Mouse (Mus musculus) heart, embryonic 14.5 days (tissue): Measurements from ENCODE around the gene Rps11. TPM values are rescaled to one million over a fixed set of nuclear protein-coding genes. Genes with fewer than 3 reads are reported as not detected.
"Not testable (repeated sequence)": the region's sequence is repeated elsewhere in the genome, so short reads cannot be mapped to it uniquely, and the experiment has no call there.

Source experiments
- ATAC-seq: fragments of 200-750 bp; cut with Nextera tagmentation; 2 replicates; pipeline ENCODE4 v1.8.0; 2017; ENCODE audit warnings: low read depth, moderate TSS enrichment; ENCODE audit not compliant: insufficient number of reproducible peaks, insufficient read depth, low FRiP score
- H3K27ac ChIP-seq, 2 experiments: fragments of 200-500 bp in 1 of 2; fragments of 300-500 bp in 1 of 2; sonication (generic) in 1 of 2; replicated peaks in 1 of 2; 2 replicates each; pipeline ENCODE4 v1.5.1; 2012 to 2014; ENCODE audit warnings: low read depth in 2 of 2, low read length in 2 of 2, control low read depth in 1 of 2, mild to moderate bottlenecking in 1 of 2, mixed read lengths in 1 of 2; ENCODE audit not compliant: control insufficient read depth in 1 of 2, insufficient read depth in 1 of 2
- H3K27me3 ChIP-seq: fragments of 300-500 bp; sonication (generic); 2 replicates; pipeline ENCODE4 v1.6.1; 2014; ENCODE audit warnings: mild to moderate bottlenecking, low read length, control low read depth; ENCODE audit not compliant: control insufficient read depth, insufficient read depth
- H3K36me3 ChIP-seq: fragments of 300-500 bp; sonication (generic); 2 replicates; pipeline ENCODE4 v1.6.1; 2014; ENCODE audit warnings: mild to moderate bottlenecking, control low read depth, low read length, mixed read lengths; ENCODE audit not compliant: control insufficient read depth, insufficient read depth
- H3K4me1 ChIP-seq, 2 experiments: fragments of 200-500 bp in 1 of 2; fragments of 300-500 bp in 1 of 2; sonication (generic) in 1 of 2; 2 replicates each; pipeline ENCODE4 v1.6.1; 2012 to 2014; ENCODE audit warnings: low read length in 2 of 2, control low read depth in 1 of 2, mixed read lengths in 1 of 2; ENCODE audit not compliant: control insufficient read depth in 2 of 2, insufficient read depth in 2 of 2
- H3K4me2 ChIP-seq: fragments of 300-500 bp; sonication (generic); 2 replicates; pipeline ENCODE4 v1.6.1; 2014; ENCODE audit warnings: mild to moderate bottlenecking, low read length
- H3K4me3 ChIP-seq, 2 experiments: fragments of 200-500 bp in 1 of 2; fragments of 300-500 bp in 1 of 2; sonication (generic) in 1 of 2; 2 replicates each; pipeline ENCODE4 v1.5.1; 2012 to 2014; ENCODE audit warnings: low read length in 2 of 2, mild to moderate bottlenecking in 2 of 2, control low read depth in 1 of 2, low read depth in 1 of 2, moderate library complexity in 1 of 2; ENCODE audit not compliant: control insufficient read depth in 1 of 2, insufficient read depth in 1 of 2
- H3K9ac ChIP-seq: fragments of 300-500 bp; sonication (generic); 2 replicates; pipeline ENCODE4 v1.6.1; 2014; ENCODE audit warnings: mild to moderate bottlenecking, low read length
- H3K9me3 ChIP-seq: fragments of 300-500 bp; sonication (generic); 2 replicates; pipeline ENCODE4 v1.6.1; 2016; ENCODE audit warnings: low read length, control low read depth; ENCODE audit not compliant: control insufficient read depth
- WGBS: fragments of 180-500 bp; shearing (Covaris S2); extraction: QIAGEN DNeasy Blood & Tissue Kit; methylation state at CpG from one replicate; pipeline ENCODE4 v1.1.7; 2014; 5-methylcytosine and 5-hydroxymethylcytosine counted together
- polyA plus RNA-seq: library from polyadenylated mRNA; unstranded; fragments of >200 nt; fragmentation: Nextera tagmentation; extraction: Ambion mirVana; gene quantifications from 2 replicates; pipeline ENCODE4 v1.2.1, GENCODE M21; 2014

The Rps11 gene
- polyA plus RNA-seq, 1 experiment from 2014 or later = 1,103 TPM

GRCm38 (mm10) chr7:45102940-45103585, 21.2 kb downstream of the Rps11 start:
- 74% methylated on average over 9 of the region's 9 CpGs for WGBS
- no peak for ATAC-seq
- no peaks in the 10 kb centered on the region for H3K36me3 ChIP-seq
- no peaks in the 10 kb centered on the region for H3K27me3 ChIP-seq
- no peaks in the 10 kb centered on the region for H3K9me3 ChIP-seq
- peak overlapping the region; percentile 61 for H3K4me2 ChIP-seq
- peak overlapping the region; percentile 72 for H3K9ac ChIP-seq
- H3K27ac ChIP-seq = peak overlapping the region; percentile 83 to 90
- peak overlapping the region; percentile 30 to 49 for H3K4me3 ChIP-seq
- peaks cover 8 to 12% of the 10 kb centered on the region in 2 experiments for H3K4me1 ChIP-seq

- H3K9me3 ChIP-seq = no peaks in the 10 kb centered on the region
- H3K4me2 ChIP-seq = peak overlapping the region; percentile 61
- H3K36me3 ChIP-seq = no peaks in the 10 kb centered on the region
- no peak overlapping the region for H3K4me3 ChIP-seq
- H3K4me1 ChIP-seq = peaks cover 8 to 12% of the 10 kb centered on the region in 2 experiments
- H3K27ac ChIP-seq = no peak overlapping the region
- WGBS = 83% methylated on average over 11 of the region's 11 CpGs
- ATAC-seq = no peak
- peak overlapping the region; percentile 72; the same call in 1 of the 2 replicates for H3K9ac ChIP-seq
- no peaks in the 10 kb centered on the region for H3K27me3 ChIP-seq
Observed at GRCm38 (mm10) chr7:45102441-45102840, 21.8 kb downstream of the Rps11 start.

GRCm38 (mm10) chr7:45100046-45100445, 24.2 kb downstream of the Rps11 start:
- WGBS = 91% methylated on average over 6 of the region's 6 CpGs
- H3K9ac ChIP-seq = no peak overlapping the region

GRCm38 (mm10) chr7:45098541-45099240, 25.5 kb downstream of the Rps11 start:
- 86% methylated on average over 8 of the region's 8 CpGs for WGBS

More at GRCm38 (mm10) chr7:45100046-45100445, 24.2 kb downstream of the Rps11 start:
- no peak overlapping the region for H3K4me3 ChIP-seq
- no peak for ATAC-seq
- H3K27ac ChIP-seq = no peak overlapping the region
- no peaks in the 10 kb centered on the region for H3K36me3 ChIP-seq
- no peak overlapping the region for H3K4me2 ChIP-seq
- no peaks in the 10 kb centered on the region for H3K27me3 ChIP-seq
- H3K9me3 ChIP-seq = no peaks in the 10 kb centered on the region
- H3K4me1 ChIP-seq = peaks cover 8 to 12% of the 10 kb centered on the region in 2 experiments

GRCm38 (mm10) chr7:45097479-45097878, 26.8 kb downstream of the Rps11 start:
- no peak for ATAC-seq
- Histone ChIP-seq H3K27me3 (no peaks in the 10 kb centered on the region), H3K27ac (no peak overlapping the region), H3K36me3 (no peaks in the 10 kb centered on the region), H3K4me3 (no peak overlapping the region), H3K4me2 (no peak overlapping the region), H3K9me3 (no peaks in the 10 kb centered on the region), H3K9ac (no peak overlapping the region), H3K4me1 (peaks cover 0 to 3% of the 10 kb centered on the region in 2 experiments; a peak in 1 of 4 replicates)
- 49% methylated on average over 6 of the region's 6 CpGs for WGBS

More at GRCm38 (mm10) chr7:45098541-45099240, 25.5 kb downstream of the Rps11 start:
- H3K27ac ChIP-seq = no peak overlapping the region
- no peaks in the 10 kb centered on the region for H3K36me3 ChIP-seq
- H3K4me2 ChIP-seq = no peak overlapping the region
- no peaks in the 10 kb centered on the region for H3K27me3 ChIP-seq
- no peak overlapping the region for H3K4me3 ChIP-seq
- no peak overlapping the region for H3K9ac ChIP-seq
- ATAC-seq = no peak
- H3K9me3 ChIP-seq = no peaks in the 10 kb centered on the region
- peaks cover 1 to 5% of the 10 kb centered on the region in 2 experiments; a peak in 3 of 4 replicates for H3K4me1 ChIP-seq

- WGBS = 90% methylated on average over 14 of the region's 14 CpGs
- ATAC-seq = not testable (repeated sequence)
Observed at GRCm38 (mm10) chr7:45095965-45096364, 28.3 kb downstream of the Rps11 start.

GRCm38 (mm10) chr7:45095367-45095766, 28.9 kb downstream of the Rps11 start:
- no peak overlapping the region for H3K4me3 ChIP-seq
- no peaks in the 10 kb centered on the region for H3K36me3 ChIP-seq
- H3K27ac ChIP-seq = no peak overlapping the region
- ATAC-seq = no peak
- no peak overlapping the region for H3K4me2 ChIP-seq
- 67% methylated on average over 6 of the region's 6 CpGs for WGBS
- no peaks in the 10 kb centered on the region for H3K27me3 ChIP-seq
- no peak overlapping the region for H3K9ac ChIP-seq
- H3K9me3 ChIP-seq = no peaks in the 10 kb centered on the region
- H3K4me1 ChIP-seq = peaks cover 7 to 12% of the 10 kb centered on the region in 2 experiments; a peak in 2 of 4 replicates

More at GRCm38 (mm10) chr7:45095965-45096364, 28.3 kb downstream of the Rps11 start:
- not testable (repeated sequence) for H3K4me2 ChIP-seq, H3K36me3 ChIP-seq, H3K27ac ChIP-seq, H3K27me3 ChIP-seq, H3K9ac ChIP-seq, H3K4me3 ChIP-seq, H3K9me3 ChIP-seq, H3K4me1 ChIP-seq
